Mouse (Mus musculus): ENCODE measurements around the gene Mef2d.

The Mef2d gene

GRCm38 (mm10) chr3:88138336-88139242 is 3.6 kb upstream of the Mef2d start:
- peak; percentile 98 for DNase-seq

- no peak for DNase-seq
These were observed 2.7 kb upstream of the Mef2d start for GRCm38 (mm10) chr3:88139243-88140177.

- DNase-seq: no peak
These were observed 1.8 kb upstream of the Mef2d start for GRCm38 (mm10) chr3:88140178-88140902.

GRCm38 (mm10) chr3:88140903-88141430 is 1.2 kb upstream of the Mef2d start:
- DNase-seq: no peak

GRCm38 (mm10) chr3:88141439-88141786 is 759 bp upstream of the Mef2d start:
- no peak for DNase-seq

- DNase-seq: no peak
These were observed 359 bp downstream of the Mef2d start for GRCm38 (mm10) chr3:88142546-88142915.

GRCm38 (mm10) chr3:88142916-88143771 is 972 bp downstream of the Mef2d start:
- peak; percentile 72 for DNase-seq

- no peak for DNase-seq
These were observed 1.9 kb downstream of the Mef2d start for GRCm38 (mm10) chr3:88143961-88144486.

- DNase-seq: no peak
These were observed 2.7 kb downstream of the Mef2d start for GRCm38 (mm10) chr3:88144648-88145410.

GRCm38 (mm10) chr3:88145411-88145782 is 3.2 kb downstream of the Mef2d start:
- DNase-seq: no peak

- no peak for DNase-seq
These were observed 3.8 kb downstream of the Mef2d start for GRCm38 (mm10) chr3:88145952-88146351.

GRCm38 (mm10) chr3:88146376-88147112 is 4.4 kb downstream of the Mef2d start:
- no peak for DNase-seq

GRCm38 (mm10) chr3:88147444-88147843 is 5.3 kb downstream of the Mef2d start:
- no peak for DNase-seq

- no peak for DNase-seq
These were observed 5.7 kb downstream of the Mef2d start for GRCm38 (mm10) chr3:88147866-88148265.

GRCm38 (mm10) chr3:88148354-88148753 is 6.2 kb downstream of the Mef2d start:
- no peak for DNase-seq

- no peak for DNase-seq
These were observed 6.8 kb downstream of the Mef2d start for GRCm38 (mm10) chr3:88148776-88149509.

- no peak for DNase-seq
These were observed 7.4 kb downstream of the Mef2d start for GRCm38 (mm10) chr3:88149510-88149974.

- peak; percentile 88 for DNase-seq
These were observed 8.2 kb downstream of the Mef2d start for GRCm38 (mm10) chr3:88150061-88150998.
